Mouse (Mus musculus): ENCODE data around the gene Nek7. TPM values are rescaled to one million over a fixed set of nuclear protein-coding genes. Genes with fewer than 3 reads are reported as not detected.

The Nek7 gene
- total and polyA plus RNA-seq, 3 experiments = 29.1 to 75.1 (median 63.7) TPM

DNA sequence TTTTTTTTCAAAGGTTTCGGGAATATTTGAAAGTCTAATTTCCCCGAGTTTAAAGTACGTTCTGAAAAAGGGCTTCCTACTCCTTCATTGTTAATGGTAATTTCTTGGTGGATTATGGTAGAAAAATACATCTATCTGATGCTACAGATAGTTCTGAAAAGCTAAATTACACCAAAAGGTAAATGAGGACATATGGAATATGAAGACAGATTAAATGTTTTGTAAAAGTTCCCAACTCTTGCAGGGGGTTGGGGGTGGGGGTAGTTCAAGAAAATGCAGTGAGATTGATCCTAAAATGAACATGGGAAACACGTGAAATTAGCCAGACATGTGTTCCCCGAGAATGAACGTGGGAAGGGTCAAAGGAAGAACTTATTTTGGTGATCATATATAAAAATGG, 119.2 kb downstream of the Nek7 start:
- no peak overlapping the region for H3K4me3 ChIP-seq (replicated peaks in 1 of 3; ENCODE audit: low read depth in 2 of 3, low read length in 2 of 3, poor library complexity in 1 of 3)
- in situ Hi-C loops (cut with MboI; ENCODE audit: low pct_ligation_motif_present, low pct_unique_long_range_greater_than_20kb, low sequenced_read_pairs) = no loop called here
- H3K27ac ChIP-seq (ENCODE audit: insufficient read depth, low read depth) = no peak overlapping the region
- H3K4me1 ChIP-seq (ENCODE audit: control insufficient read depth in 1 of 2, insufficient read depth in 2 of 2) = peaks cover 0 to 37% of the 10 kb centered on the region in 2 experiments; a peak in 2 of 4 replicates
- 0 out of 2 replicates have a peak, but pooled peaks cover 3% of the 10 kb centered on the region for H3K79me2 ChIP-seq (replicated peaks; ENCODE audit: control insufficient read depth, extremely low read depth, insufficient read depth, poor library complexity, severe bottlenecking)
- H3K36me3 ChIP-seq (replicated peaks in 1 of 2; ENCODE audit: control insufficient read depth in 1 of 2, insufficient read depth in 1 of 2, low read length in 1 of 2) = peaks cover 30 to 66% of the 10 kb centered on the region in 2 experiments
- dilution Hi-C loops (cut with MboI; ENCODE audit: extremely low pct_ligation_motif_present, extremely low pct_unique_long_range_greater_than_20kb, low sequenced_read_pairs) = no loop called here
- H3K9me3 ChIP-seq (replicated peaks; ENCODE audit: low read length) = no peaks in the 10 kb centered on the region
- no peaks in the 10 kb centered on the region for H3K27me3 ChIP-seq (replicated peaks)
- TF ChIP-seq USF2 (conservative IDR thresholded peaks at IDR 0.05; ENCODE audit: low read depth, low read length) = no peak
- TF ChIP-seq GABPA (IDR thresholded peaks at IDR 0.05; ENCODE audit: insufficient replicate concordance, low read depth, low read length) = no peak
- TF ChIP-seq ZMIZ1 (IDR thresholded peaks at IDR 0.05; ENCODE audit: low read depth, low read length) = no peak
- no peak for TF ChIP-seq NRF1 (IDR thresholded peaks at IDR 0.05; ENCODE audit: low read depth, low read length)
- no peak for TF ChIP-seq USF1 (IDR thresholded peaks at IDR 0.05; ENCODE audit: low read depth, low read length)
- no peak for TF ChIP-seq SMC3 (IDR thresholded peaks at IDR 0.05; ENCODE audit: low read depth, low read length)
- TF ChIP-seq MYC (IDR thresholded peaks at IDR 0.05; ENCODE audit: low read depth, low read length) = no peak
- TF ChIP-seq CHD1 (IDR thresholded peaks at IDR 0.05; ENCODE audit: low read depth, low read length) = no peak
- TF ChIP-seq ETS1 (conservative IDR thresholded peaks at IDR 0.05; ENCODE audit: low read depth, low read length) = no peak
- no peak for TF ChIP-seq MXI1 (IDR thresholded peaks at IDR 0.05; ENCODE audit: low read depth, low read length)
- TF ChIP-seq ZKSCAN1 (IDR thresholded peaks at IDR 0.05; ENCODE audit: borderline replicate concordance, low read depth, low read length) = no peak
- no peak for TF ChIP-seq MAZ (IDR thresholded peaks at IDR 0.05; ENCODE audit: low read depth, low read length)
- no peak for DNase-seq (ENCODE audit: extremely low read depth)
- H3K4me2 ChIP-seq (ENCODE audit: insufficient read depth, low read depth, poor library complexity, severe bottlenecking) = no peak overlapping the region
- H3K9ac ChIP-seq (ENCODE audit: insufficient read depth, low read depth) = no peak overlapping the region

DNA sequence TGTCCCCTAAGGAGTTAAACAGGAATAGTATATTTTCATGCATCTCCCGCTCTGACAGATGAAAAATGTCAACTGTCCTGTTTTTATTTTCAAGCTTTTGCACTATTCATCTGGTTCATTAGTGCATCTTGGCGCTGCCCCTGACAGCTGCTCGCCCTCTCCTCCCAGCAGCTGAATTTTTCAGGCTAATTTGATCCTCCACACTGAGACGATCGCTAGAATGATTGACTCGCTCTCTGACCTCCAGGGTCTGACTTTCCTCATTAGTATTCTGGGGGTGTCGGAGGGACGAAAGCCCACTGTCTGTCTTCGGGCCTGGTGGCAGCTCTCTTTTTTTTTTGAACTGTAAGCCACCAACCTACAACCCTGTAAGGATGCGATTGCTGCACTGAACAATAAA, 119.8 kb downstream of the Nek7 start:
- DNase-seq (ENCODE audit: extremely low read depth) = no peak
- Histone ChIP-seq H3K4me1 (ENCODE audit: control insufficient read depth in 1 of 2, insufficient read depth in 2 of 2) (peaks cover 0 to 40% of the 10 kb centered on the region in 2 experiments; a peak in 2 of 4 replicates), H3K79me2 (replicated peaks; ENCODE audit: control insufficient read depth, extremely low read depth, insufficient read depth, poor library complexity, severe bottlenecking) (0 out of 2 replicates have a peak, but pooled peaks cover 3% of the 10 kb centered on the region), H3K27ac (ENCODE audit: insufficient read depth, low read depth) (no peak overlapping the region), H3K9ac (ENCODE audit: insufficient read depth, low read depth) (no peak overlapping the region), H3K9me3 (replicated peaks; ENCODE audit: low read length) (no peaks in the 10 kb centered on the region), H3K4me3 (replicated peaks in 1 of 3; ENCODE audit: low read depth in 2 of 3, low read length in 2 of 3, poor library complexity in 1 of 3) (no peak overlapping the region), H3K4me2 (ENCODE audit: insufficient read depth, low read depth, poor library complexity, severe bottlenecking) (no peak overlapping the region), H3K27me3 (replicated peaks) (no peaks in the 10 kb centered on the region), H3K36me3 (replicated peaks in 1 of 2; ENCODE audit: control insufficient read depth in 1 of 2, insufficient read depth in 1 of 2, low read length in 1 of 2) (peaks cover 30 to 68% of the 10 kb centered on the region in 2 experiments)
- dilution Hi-C loops (cut with MboI; ENCODE audit: extremely low pct_ligation_motif_present, extremely low pct_unique_long_range_greater_than_20kb, low sequenced_read_pairs) = no loop called here
- in situ Hi-C loops (cut with MboI; ENCODE audit: low pct_ligation_motif_present, low pct_unique_long_range_greater_than_20kb, low sequenced_read_pairs) = no loop called here
- TF ChIP-seq MEF2A (IDR thresholded peaks at IDR 0.05; ENCODE audit: borderline replicate concordance, low read depth, low read length) (no peak), MAFK (IDR thresholded peaks at IDR 0.05; ENCODE audit: insufficient replicate concordance, low read length) (no peak), JUN (IDR thresholded peaks at IDR 0.05; ENCODE audit: insufficient read depth, low read depth, low read length) (no peak)

Measured in CH12.LX (cell line).